Mouse (Mus musculus) lung, embryonic 14.5 days (tissue): ENCODE data around the gene Tead1. TPM values are rescaled to one million over a fixed set of nuclear protein-coding genes. Genes with fewer than 3 reads are reported as not detected.
A peak's percentile ranks its signal among the peaks of the same experiment; 100 is the strongest.

Source experiments
- ATAC-seq: fragments of 200-750 bp; cut with Nextera tagmentation; 2 replicates; pipeline ENCODE4 v1.8.0; 2017; ENCODE audit warnings: mild to moderate bottlenecking, moderate TSS enrichment, moderate library complexity; ENCODE audit not compliant: insufficient read depth
- DNase-seq: peaks from one replicate; pipeline ENCODE4 v3.0.0-alpha.2; 2015
- H3K27ac ChIP-seq: fragments of 300-500 bp; sonication (generic); 2 replicates; pipeline ENCODE4 v1.5.1; 2014; ENCODE audit warnings: low read depth, mild to moderate bottlenecking, moderate library complexity
- H3K27me3 ChIP-seq: fragments of 300-500 bp; sonication (generic); 2 replicates; pipeline ENCODE4 v1.6.1; 2014; ENCODE audit warnings: low read length, control low read depth; ENCODE audit not compliant: insufficient read depth
- H3K36me3 ChIP-seq: fragments of 300-500 bp; sonication (generic); 2 replicates; pipeline ENCODE4 v1.6.1; 2014; ENCODE audit warnings: control low read depth; ENCODE audit not compliant: insufficient read depth
- H3K4me1 ChIP-seq: fragments of 300-500 bp; sonication (generic); 2 replicates; pipeline ENCODE4 v1.6.1; 2014; ENCODE audit warnings: antibody characterized with exemption, control low read depth; ENCODE audit not compliant: insufficient read depth
- H3K4me2 ChIP-seq: fragments of 300-500 bp; sonication (generic); 2 replicates; pipeline ENCODE4 v1.6.1; 2014; ENCODE audit warnings: mild to moderate bottlenecking
- H3K4me3 ChIP-seq: fragments of 300-500 bp; sonication (generic); 2 replicates; pipeline ENCODE4 v1.5.1; 2014; ENCODE audit warnings: low read depth, low read length
- H3K9ac ChIP-seq: fragments of 300-500 bp; sonication (generic); 2 replicates; pipeline ENCODE4 v1.6.1; 2014
- H3K9me3 ChIP-seq: fragments of 300-500 bp; sonication (generic); 2 replicates; pipeline ENCODE4 v1.6.1; 2016; ENCODE audit warnings: low read depth, low read length, control low read depth
- CTCF ChIP-seq: IDR thresholded peaks from 2 replicates; pipeline ENCODE4 v1.5.1; 2016; ENCODE audit warnings: antibody characterized with exemption, low read depth
- WGBS: fragments of 180-500 bp; shearing (Covaris S2); extraction: QIAGEN DNeasy Blood & Tissue Kit; methylation state at CpG from one replicate; pipeline ENCODE4 v1.1.7; 2014; 5-methylcytosine and 5-hydroxymethylcytosine counted together
- polyA plus RNA-seq: library from polyadenylated mRNA; unstranded; fragments of >200 nt; fragmentation: Nextera tagmentation; extraction: Ambion mirVana; gene quantifications from 2 replicates; pipeline ENCODE4 v1.2.1, GENCODE M21; 2014

The Tead1 gene
- polyA plus RNA-seq, 1 experiment from 2014 or later: 27.6 TPM

DNA sequence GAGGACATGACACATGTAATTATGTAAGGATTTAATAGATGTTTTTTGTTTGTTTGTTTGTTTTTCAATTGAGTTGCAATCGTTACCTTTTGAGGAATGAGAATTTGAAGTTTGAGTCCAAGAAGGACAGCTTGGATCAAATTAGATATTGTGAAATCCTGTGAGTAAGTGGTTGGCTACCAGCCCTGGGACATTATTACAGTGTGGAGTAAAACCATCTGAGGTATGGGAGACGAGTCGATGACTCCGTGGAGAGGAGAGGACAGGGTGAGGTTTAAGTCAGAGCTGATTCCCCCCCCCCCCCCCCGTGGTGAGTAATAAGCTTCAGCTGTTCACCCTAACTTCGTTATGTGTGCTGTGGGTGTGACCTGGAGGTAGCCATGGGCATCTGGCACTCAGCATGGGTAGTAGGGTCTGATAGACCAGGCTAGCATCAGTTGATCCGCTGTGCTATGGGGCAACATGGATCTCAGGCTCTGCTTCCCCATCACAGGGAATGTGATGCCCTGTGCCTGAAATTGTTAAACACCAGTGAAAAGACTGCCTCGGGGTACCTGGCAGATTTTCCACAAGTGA, 134.7 kb downstream of the Tead1 start:
- ATAC-seq (no peak), DNase-seq (peak; percentile 45)
- Histone ChIP-seq H3K4me2 (no peak overlapping the region), H3K4me1 (peaks cover 9% of the 10 kb centered on the region), H3K9me3 (no peaks in the 10 kb centered on the region), H3K36me3 (no peaks in the 10 kb centered on the region), H3K9ac (no peak overlapping the region), H3K4me3 (no peak overlapping the region), H3K27ac (no peak overlapping the region), H3K27me3 (no peaks in the 10 kb centered on the region)
- no peak for TF ChIP-seq CTCF
- 61% methylated on average over 8 of the region's 8 CpGs for WGBS

DNA sequence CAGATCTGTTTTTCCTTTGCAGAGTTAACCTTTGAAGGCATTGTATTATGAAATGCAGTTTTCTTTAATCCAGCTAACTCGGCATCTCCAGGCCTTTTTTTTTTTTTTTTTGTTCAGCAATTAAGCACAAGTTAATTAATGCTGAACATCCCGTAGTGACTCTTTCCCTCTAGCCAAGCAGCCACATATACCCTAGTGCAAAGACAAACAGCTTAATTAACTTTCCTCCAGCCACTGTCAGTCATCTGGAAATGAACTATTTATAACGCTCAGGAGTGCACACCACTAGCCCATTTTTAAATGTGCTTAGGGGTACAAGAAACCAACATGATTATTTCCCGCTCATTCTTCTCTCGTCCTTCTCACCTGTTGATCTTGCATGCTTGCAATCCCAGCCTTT, 136.9 kb downstream of the Tead1 start:
- H3K36me3 ChIP-seq: no peaks in the 10 kb centered on the region
- no peak overlapping the region for H3K9ac ChIP-seq
- no peak overlapping the region for H3K4me2 ChIP-seq
- 78% methylated on average over 5 of the region's 5 CpGs for WGBS
- no peaks in the 10 kb centered on the region; the same call in 1 of the 2 replicates for H3K4me1 ChIP-seq
- no peak overlapping the region for H3K4me3 ChIP-seq
- no peak for ATAC-seq
- H3K27ac ChIP-seq: no peak overlapping the region
- no peaks in the 10 kb centered on the region for H3K27me3 ChIP-seq
- DNase-seq: no peak
- no peak for TF ChIP-seq CTCF
- H3K9me3 ChIP-seq: no peaks in the 10 kb centered on the region

DNA sequence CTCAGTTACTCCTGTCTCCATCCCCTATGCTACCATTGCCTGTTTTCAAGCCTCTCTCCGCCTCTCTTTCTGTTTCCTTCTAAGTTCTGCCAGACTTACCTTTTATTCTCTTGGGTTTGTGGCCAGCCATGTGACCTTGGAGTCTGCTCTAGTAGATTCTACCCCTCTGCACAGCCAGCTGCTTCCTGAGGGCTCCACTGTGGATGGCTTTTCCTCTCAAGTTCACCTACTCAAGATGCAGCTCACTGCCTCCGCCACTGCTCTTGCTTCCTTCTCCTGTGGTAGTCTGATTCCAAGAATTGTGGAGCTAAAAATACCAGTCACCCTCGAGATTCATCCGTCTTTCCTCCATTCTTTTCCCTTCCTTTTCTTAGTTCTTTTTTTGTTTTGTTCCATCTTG, 140.7 kb downstream of the Tead1 start:
- no peak for TF ChIP-seq CTCF
- no peaks in the 10 kb centered on the region for H3K27me3 ChIP-seq

DNA sequence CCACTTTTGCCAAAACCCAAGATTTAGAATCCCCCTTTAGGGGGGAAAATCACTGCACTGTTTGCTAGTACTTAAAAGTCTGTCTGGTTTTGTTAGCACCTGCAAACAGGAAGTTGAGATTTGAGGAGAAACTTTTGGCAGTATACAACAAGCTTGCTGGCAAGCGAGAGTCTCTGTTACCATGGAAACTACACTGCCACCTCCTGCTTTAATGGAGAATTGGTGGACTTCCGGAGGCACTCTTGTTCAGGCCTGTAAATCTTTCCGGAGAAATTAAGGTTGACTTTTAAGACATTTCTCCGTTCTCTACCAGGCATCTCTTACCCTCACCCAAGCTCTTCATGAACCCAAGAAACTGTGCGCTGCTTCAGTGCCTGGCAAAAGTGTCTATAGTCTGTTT, 143.8 kb downstream of the Tead1 start:
- H3K27ac ChIP-seq: peak overlapping the region; percentile 86
- no peak overlapping the region for H3K4me3 ChIP-seq
- peaks cover 56% of the 10 kb centered on the region for H3K4me1 ChIP-seq
- H3K27me3 ChIP-seq: no peaks in the 10 kb centered on the region
- ATAC-seq: no peak
- H3K4me2 ChIP-seq: peak overlapping the region; percentile 50
- H3K9me3 ChIP-seq: no peaks in the 10 kb centered on the region
- DNase-seq: peak; percentile 81
- no peak for TF ChIP-seq CTCF
- 12% methylated on average over 5 of the region's 5 CpGs for WGBS
- H3K9ac ChIP-seq: no peak overlapping the region
- no peaks in the 10 kb centered on the region for H3K36me3 ChIP-seq

More for the DNA sequence above, 140.7 kb downstream of the Tead1 start:
- no peak overlapping the region for H3K4me3 ChIP-seq
- DNase-seq (no peak), ATAC-seq (no peak)
- H3K9me3 ChIP-seq: no peaks in the 10 kb centered on the region
- H3K4me2 ChIP-seq: no peak overlapping the region
- WGBS: 78% methylated on average over 4 of the region's 4 CpGs
- no peak overlapping the region for H3K9ac ChIP-seq
- no peak overlapping the region for H3K27ac ChIP-seq
- H3K36me3 ChIP-seq: no peaks in the 10 kb centered on the region
- peaks cover 29% of the 10 kb centered on the region for H3K4me1 ChIP-seq

DNA sequence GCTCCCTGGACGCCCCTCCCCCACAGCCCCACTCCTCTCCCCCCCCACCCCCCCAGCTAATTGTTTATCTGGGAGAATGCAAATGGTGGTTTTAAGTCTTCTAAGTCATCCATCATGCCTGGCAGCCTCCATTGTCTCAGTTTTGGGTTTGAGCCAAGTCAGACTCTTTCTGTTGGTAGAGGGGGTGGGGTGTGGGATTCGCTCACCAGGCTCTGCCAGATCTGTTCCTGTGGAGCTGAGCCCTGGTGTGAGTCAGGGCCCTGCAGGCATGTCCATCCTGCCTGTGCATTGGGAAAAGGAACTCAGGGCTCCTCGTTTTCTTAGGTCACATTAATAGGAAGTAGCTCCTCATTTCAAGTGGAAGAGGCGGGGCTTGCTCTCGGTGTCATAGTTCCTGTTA, 144.5 kb downstream of the Tead1 start:
- Histone ChIP-seq H3K27ac (peak overlapping the region; percentile 86), H3K36me3 (no peaks in the 10 kb centered on the region), H3K9me3 (no peaks in the 10 kb centered on the region), H3K4me1 (peaks cover 60% of the 10 kb centered on the region), H3K9ac (no peak overlapping the region), H3K27me3 (no peaks in the 10 kb centered on the region), H3K4me2 (peak overlapping the region; percentile 50), H3K4me3 (no peak overlapping the region)
- no peak for TF ChIP-seq CTCF
- peak; percentile 77 for ATAC-seq
- DNase-seq: peak; percentile 90
- WGBS: 2% methylated on average over 5 of the region's 5 CpGs

DNA sequence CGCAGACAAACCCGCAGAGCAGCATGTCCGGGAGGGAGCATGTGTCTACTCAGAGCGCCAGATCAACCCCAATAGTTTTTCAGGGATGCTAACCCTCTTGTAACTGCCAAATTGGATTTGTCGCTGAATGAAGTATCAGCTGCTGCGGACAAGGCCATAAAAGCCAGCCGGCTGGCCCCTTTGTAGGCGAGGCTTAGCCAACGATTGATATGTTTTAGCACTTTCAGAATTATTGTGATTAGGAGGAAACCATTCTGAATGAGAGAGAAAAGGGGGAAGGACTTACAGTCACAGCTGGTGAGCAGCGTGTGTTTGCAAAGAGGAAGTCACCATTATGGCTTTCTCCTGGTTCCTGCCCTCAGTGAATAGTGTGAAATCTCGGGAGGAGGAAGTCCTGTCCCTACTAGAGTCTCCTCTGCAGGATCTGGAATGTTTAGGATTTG, 146.2 kb downstream of the Tead1 start:
- Histone ChIP-seq H3K4me1 (peaks cover 62% of the 10 kb centered on the region), H3K9me3 (no peaks in the 10 kb centered on the region), H3K9ac (no peak overlapping the region), H3K4me3 (no peak overlapping the region), H3K27me3 (no peaks in the 10 kb centered on the region), H3K36me3 (no peaks in the 10 kb centered on the region), H3K4me2 (peak overlapping the region; percentile 47), H3K27ac (peak overlapping the region; percentile 96)
- DNase-seq (peak; percentile 62), ATAC-seq (peak; percentile 18; the same call in 1 of the 2 replicates)
- TF ChIP-seq CTCF: no peak
- 6% methylated on average over 11 of the region's 11 CpGs for WGBS

DNA sequence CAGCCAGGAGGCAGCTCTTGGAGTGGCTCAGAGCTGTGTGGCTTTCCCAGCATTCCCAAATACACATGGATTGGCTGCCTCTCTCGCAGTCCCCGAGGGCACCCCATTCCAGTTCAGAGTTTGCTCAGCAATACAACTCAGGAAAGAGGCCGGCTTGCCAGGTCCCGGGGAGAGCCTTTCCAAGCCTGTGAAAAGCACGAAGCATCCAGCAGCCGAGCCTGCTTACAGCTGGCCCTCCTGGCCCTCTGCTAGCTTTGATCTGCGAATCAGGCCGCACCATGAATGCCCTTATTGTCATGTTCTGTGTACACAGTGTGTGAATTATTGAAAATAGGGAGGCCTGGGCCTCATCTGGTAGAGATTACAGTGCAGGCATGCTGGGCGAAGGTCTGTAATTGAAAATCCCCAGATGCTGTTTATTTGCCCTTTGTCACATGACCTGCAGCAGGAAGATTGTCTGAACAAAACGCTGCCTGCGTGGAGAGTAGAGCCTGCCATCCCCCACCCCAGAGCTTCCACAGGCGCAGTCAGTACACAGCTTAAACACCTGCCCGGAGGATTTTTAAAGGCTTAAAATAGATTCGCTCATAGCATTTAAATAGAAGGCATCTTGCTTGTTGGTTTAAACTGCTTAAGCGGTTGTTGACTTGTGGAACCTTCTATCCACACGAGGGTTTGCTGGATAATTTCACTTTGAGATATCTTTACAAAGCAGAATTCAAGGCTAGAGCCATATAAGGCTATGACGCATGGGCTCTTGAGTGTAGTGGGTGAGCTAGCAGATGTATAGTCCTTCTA, 147.2 kb downstream of the Tead1 start:
- Histone ChIP-seq H3K27ac (peak overlapping the region; percentile 96), H3K27me3 (no peaks in the 10 kb centered on the region), H3K9ac (peak overlapping the region; percentile 10; the same call in 1 of the 2 replicates), H3K4me2 (peak overlapping the region; percentile 47), H3K4me3 (no peak overlapping the region), H3K4me1 (peaks cover 62% of the 10 kb centered on the region), H3K9me3 (no peaks in the 10 kb centered on the region), H3K36me3 (no peaks in the 10 kb centered on the region)
- DNase-seq (peak; percentile 82), ATAC-seq (peak; percentile 88)
- WGBS: 9% methylated on average over 17 of the region's 17 CpGs
- TF ChIP-seq CTCF: no peak
